Mouse (Mus musculus): ENCODE data around the gene Camkv. TPM values are rescaled to one million over a fixed set of nuclear protein-coding genes. Genes with fewer than 3 reads are reported as not detected.
A peak's percentile ranks its signal among the peaks of the same experiment; 100 is the strongest.

Camkv gene
- polyA plus RNA-seq, 1 experiment from 2014 or later = 67.3 TPM

GRCm38 (mm10) chr9:107968531-107968930 is 33.1 kb downstream of the Camkv start:
- Histone ChIP-seq H3K9ac (no peak overlapping the region), H3K4me2 (no peak overlapping the region), H3K27me3 (replicated peaks) (no peaks in the 10 kb centered on the region), H3K9me3 (no peaks in the 10 kb centered on the region), H3K36me3 (replicated peaks) (no peaks in the 10 kb centered on the region), H3K27ac (no peak overlapping the region), H3K4me3 (no peak overlapping the region), H3K4me1 (no peaks in the 10 kb centered on the region)
- WGBS = 92% methylated on average over 7 of the region's 7 CpGs
- no peak for ATAC-seq (replicated peaks)

- Histone ChIP-seq H3K9ac (no peak overlapping the region), H3K36me3 (replicated peaks) (no peaks in the 10 kb centered on the region), H3K9me3 (no peaks in the 10 kb centered on the region), H3K27me3 (replicated peaks) (no peaks in the 10 kb centered on the region), H3K4me1 (no peaks in the 10 kb centered on the region), H3K4me3 (no peak overlapping the region), H3K27ac (no peak overlapping the region), H3K4me2 (no peak overlapping the region)
- no peak for ATAC-seq (replicated peaks)
- 91% methylated on average over 5 of the region's 5 CpGs for WGBS
Measured at GRCm38 (mm10) chr9:107970311-107970710, 34.8 kb downstream of the Camkv start.

GRCm38 (mm10) chr9:107971690-107972541 is 36.4 kb downstream of the Camkv start:
- Histone ChIP-seq H3K4me2 (no peak overlapping the region), H3K4me3 (no peak overlapping the region), H3K9ac (no peak overlapping the region), H3K36me3 (replicated peaks) (no peaks in the 10 kb centered on the region), H3K9me3 (no peaks in the 10 kb centered on the region), H3K27me3 (replicated peaks) (no peaks in the 10 kb centered on the region), H3K4me1 (no peaks in the 10 kb centered on the region), H3K27ac (no peak overlapping the region)
- ATAC-seq (replicated peaks) = no peak
- 91% methylated on average over 8 of the region's 8 CpGs for WGBS

DNA sequence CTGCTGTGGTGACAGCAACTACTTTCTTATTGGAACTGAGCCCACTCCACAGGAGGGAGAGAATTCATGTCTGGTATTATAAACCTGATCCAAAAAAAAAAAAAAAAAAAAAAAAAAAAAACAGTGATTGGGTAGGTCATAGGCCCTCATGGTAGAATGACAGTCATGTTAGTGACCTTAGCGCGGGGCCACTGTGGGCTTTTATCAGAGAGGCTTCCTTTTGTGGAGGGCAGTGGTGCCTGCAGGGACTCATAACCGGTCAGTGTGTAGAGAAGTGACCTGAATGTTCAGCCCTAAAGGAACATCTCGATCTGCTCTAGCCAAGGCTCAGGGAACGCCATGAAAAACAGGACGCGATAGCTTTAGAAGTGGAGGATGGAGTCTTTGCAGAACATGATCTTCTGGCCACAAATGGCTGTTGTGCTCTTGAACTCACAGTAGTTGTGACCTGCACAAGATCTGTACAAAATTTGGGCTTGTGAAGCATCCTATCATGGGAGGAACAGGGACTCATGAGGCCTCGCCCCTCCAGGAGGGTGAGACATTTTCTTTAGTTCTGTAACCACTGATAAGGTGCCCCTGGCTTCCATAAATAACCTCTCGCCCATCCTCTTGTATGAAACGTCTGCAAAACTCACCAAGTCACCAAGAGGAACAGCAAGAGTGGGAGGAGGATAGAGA is 39.2 kb downstream of the Camkv start:
- no peaks in the 10 kb centered on the region for H3K9me3 ChIP-seq
- no peak for ATAC-seq (replicated peaks)
- no peak overlapping the region for H3K9ac ChIP-seq
- WGBS = 87% methylated on average over 10 of the region's 10 CpGs
- H3K4me1 ChIP-seq = no peaks in the 10 kb centered on the region
- H3K36me3 ChIP-seq (replicated peaks) = no peaks in the 10 kb centered on the region
- no peak overlapping the region for H3K4me2 ChIP-seq
- no peak overlapping the region for H3K4me3 ChIP-seq
- H3K27me3 ChIP-seq (replicated peaks) = no peaks in the 10 kb centered on the region
- H3K27ac ChIP-seq = no peak overlapping the region

- WGBS = 73% methylated on average over 12 of the region's 12 CpGs
Measured at GRCm38 (mm10) chr9:107975399-107976386, 40.2 kb downstream of the Camkv start, which contains the start of gene Uba7. Gene Uba7, plus strand, starts transcription at chr9:107975505.

DNA sequence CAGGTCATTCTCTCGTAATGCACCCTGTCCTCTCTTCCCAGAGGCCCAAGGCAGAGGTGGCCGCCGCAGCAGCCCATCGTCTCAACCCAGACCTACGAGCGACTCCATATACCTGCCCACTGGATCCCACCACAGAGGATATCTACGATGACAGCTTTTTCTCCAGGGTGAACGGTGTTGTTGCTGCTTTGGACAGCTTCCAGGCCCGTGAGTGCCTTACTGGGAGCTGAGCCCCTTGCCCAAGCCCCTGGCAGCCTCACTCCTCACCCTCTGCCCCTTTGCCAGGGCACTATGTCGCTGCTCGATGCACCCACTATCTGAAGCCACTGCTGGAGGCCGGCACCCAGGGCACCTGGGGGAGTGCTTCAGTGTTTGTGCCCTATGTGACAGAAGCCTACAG is 43.3 kb downstream of the Camkv start:
- no peak overlapping the region for H3K4me2 ChIP-seq
- WGBS = 90% methylated on average over 12 of the region's 12 CpGs
- no peaks in the 10 kb centered on the region; the same call in none of the 2 replicates for H3K27me3 ChIP-seq (replicated peaks)
- no peak overlapping the region for H3K9ac ChIP-seq
- H3K27ac ChIP-seq = no peak overlapping the region
- no peak overlapping the region for H3K4me3 ChIP-seq
- H3K36me3 ChIP-seq (replicated peaks) = no peaks in the 10 kb centered on the region
- no peaks in the 10 kb centered on the region for H3K9me3 ChIP-seq
- H3K4me1 ChIP-seq = 0 out of 2 replicates have a peak, but pooled peaks cover 4% of the 10 kb centered on the region
- no peak for ATAC-seq (replicated peaks)

More at GRCm38 (mm10) chr9:107975399-107976386, 40.2 kb downstream of the Camkv start, which contains the start of gene Uba7:
- Histone ChIP-seq H3K9ac (no peak within 1 kb of the TSS), H3K36me3 (replicated peaks) (no peaks in the 10 kb centered on the region), H3K4me1 (no peaks in the 10 kb centered on the region), H3K27ac (no peak within 1 kb of the TSS), H3K4me3 (no peak within 1 kb of the TSS), H3K27me3 (replicated peaks) (no peaks in the 10 kb centered on the region), H3K4me2 (no peak within 1 kb of the TSS), H3K9me3 (no peaks in the 10 kb centered on the region)
- no peak for ATAC-seq (replicated peaks)

DNA sequence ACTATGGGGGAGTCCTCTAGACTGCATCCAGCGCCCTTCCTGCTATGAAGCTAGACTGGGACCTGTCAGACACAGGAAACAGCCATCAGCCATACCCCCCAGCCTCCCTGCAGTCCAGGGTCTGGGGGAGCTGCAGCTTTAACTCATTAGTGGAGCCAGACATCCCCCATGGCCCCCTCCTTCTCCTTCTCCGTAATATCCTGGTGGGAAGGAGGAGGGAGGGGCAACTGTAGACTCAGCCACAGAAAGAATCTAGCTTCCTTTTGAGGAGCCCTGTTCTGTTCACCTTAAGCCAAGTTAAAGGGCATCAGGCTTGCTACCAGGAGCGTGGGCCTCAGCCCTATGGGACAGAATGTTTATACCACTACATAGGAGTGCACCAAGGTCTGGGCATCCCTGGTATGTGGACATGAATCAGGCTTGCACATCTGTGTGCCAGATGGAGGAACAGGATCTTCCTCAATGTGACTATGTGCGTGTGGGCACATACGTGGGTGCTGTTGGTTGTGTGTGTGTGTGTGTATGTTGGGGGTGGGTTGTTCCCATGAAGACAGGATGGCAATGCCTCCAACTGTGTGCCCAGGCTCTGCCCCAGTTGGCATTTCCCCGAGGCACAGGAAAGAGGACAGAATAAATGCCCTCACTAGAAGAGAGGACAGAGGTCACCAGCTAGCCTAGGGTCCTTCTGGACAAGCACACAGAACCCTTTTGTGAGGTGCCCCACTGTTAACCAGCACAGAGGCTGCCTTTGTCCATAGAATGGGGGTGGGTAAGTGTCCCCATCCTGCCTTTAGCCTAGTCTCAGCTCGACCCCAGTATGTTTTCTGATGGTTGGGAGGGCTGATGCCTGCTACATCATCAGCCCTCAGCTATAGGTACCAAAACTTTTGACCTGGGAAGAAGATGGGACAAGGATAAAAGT is 46.5 kb downstream of the Camkv start:
- H3K4me3 ChIP-seq = no peak overlapping the region
- no peaks in the 10 kb centered on the region for H3K36me3 ChIP-seq (replicated peaks)
- ATAC-seq (replicated peaks) = no peak
- peaks cover 23% of the 10 kb centered on the region for H3K4me1 ChIP-seq
- no peaks in the 10 kb centered on the region for H3K9me3 ChIP-seq
- peaks cover 11% of the 10 kb centered on the region for H3K27me3 ChIP-seq (replicated peaks)
- peak overlapping the region; percentile 68 for H3K27ac ChIP-seq
- no peak overlapping the region for H3K4me2 ChIP-seq
- H3K9ac ChIP-seq = no peak overlapping the region
- WGBS = 55% methylated on average over 7 of the region's 7 CpGs

- peak within 1 kb of the TSS; percentile 25; the same call in 1 of the 2 replicates for H3K4me2 ChIP-seq
- H3K27ac ChIP-seq = peak within 1 kb of the TSS; percentile 68
- WGBS = 58% methylated on average over 14 of the region's 14 CpGs
- H3K9me3 ChIP-seq = no peaks in the 10 kb centered on the region
- peaks cover 23% of the 10 kb centered on the region for H3K4me1 ChIP-seq
- H3K36me3 ChIP-seq (replicated peaks) = no peaks in the 10 kb centered on the region
- peaks cover 11% of the 10 kb centered on the region for H3K27me3 ChIP-seq (replicated peaks)
- ATAC-seq (replicated peaks) = no peak
- H3K4me3 ChIP-seq = no peak within 1 kb of the TSS
- no peak within 1 kb of the TSS; the same call in 1 of the 2 replicates for H3K9ac ChIP-seq
Measured at GRCm38 (mm10) chr9:107982681-107983346, 47.3 kb downstream of the Camkv start, which contains the start of gene Gm20661. Gene Gm20661, plus strand, starts transcription at chr9:107983058.

GRCm38 (mm10) chr9:107983421-107983890 is 48.0 kb downstream of the Camkv start:
- Histone ChIP-seq H3K4me2 (peak overlapping the region; percentile 25; the same call in 1 of the 2 replicates), H3K9ac (no peak overlapping the region), H3K9me3 (no peaks in the 10 kb centered on the region), H3K36me3 (replicated peaks) (no peaks in the 10 kb centered on the region), H3K27me3 (replicated peaks) (peaks cover 11% of the 10 kb centered on the region), H3K27ac (peak overlapping the region; percentile 68), H3K4me1 (peaks cover 23% of the 10 kb centered on the region), H3K4me3 (no peak overlapping the region)
- ATAC-seq (replicated peaks) = no peak
- 53% methylated on average over 4 of the region's 4 CpGs for WGBS

GRCm38 (mm10) chr9:107984052-107984753 is 48.7 kb downstream of the Camkv start:
- ATAC-seq (replicated peaks) = no peak
- peak overlapping the region; percentile 28; the same call in 1 of the 2 replicates for H3K27ac ChIP-seq
- 76% methylated on average over 19 of the region's 19 CpGs for WGBS

More at GRCm38 (mm10) chr9:107984052-107984753, 48.7 kb downstream of the Camkv start:
- no peaks in the 10 kb centered on the region for H3K9me3 ChIP-seq
- peaks cover 23% of the 10 kb centered on the region for H3K4me1 ChIP-seq
- peak overlapping the region; percentile 96 for H3K4me2 ChIP-seq
- H3K27me3 ChIP-seq (replicated peaks) = peaks cover 11% of the 10 kb centered on the region
- no peaks in the 10 kb centered on the region for H3K36me3 ChIP-seq (replicated peaks)
- 0 out of 2 replicates have a peak overlapping the region, but pooled peaks have one; percentile 55 for H3K9ac ChIP-seq
- H3K4me3 ChIP-seq = peak overlapping the region; percentile 77

Measured in midbrain, embryonic 15.5 days (tissue).